Mouse (Mus musculus): ENCODE measurements around the gene Atad1.
"Not testable (repeated sequence)": the region's sequence is repeated elsewhere in the genome, so short reads cannot be mapped to it uniquely, and the experiment has no call there.

Atad1 gene

GRCm38 (mm10) chr19:32749425-32749824, 9.8 kb upstream of the Atad1 start:
- DNase-seq (ENCODE audit: low spot score in 2 of 2) = peak in 1 of 2 experiments; percentile 25

DNA sequence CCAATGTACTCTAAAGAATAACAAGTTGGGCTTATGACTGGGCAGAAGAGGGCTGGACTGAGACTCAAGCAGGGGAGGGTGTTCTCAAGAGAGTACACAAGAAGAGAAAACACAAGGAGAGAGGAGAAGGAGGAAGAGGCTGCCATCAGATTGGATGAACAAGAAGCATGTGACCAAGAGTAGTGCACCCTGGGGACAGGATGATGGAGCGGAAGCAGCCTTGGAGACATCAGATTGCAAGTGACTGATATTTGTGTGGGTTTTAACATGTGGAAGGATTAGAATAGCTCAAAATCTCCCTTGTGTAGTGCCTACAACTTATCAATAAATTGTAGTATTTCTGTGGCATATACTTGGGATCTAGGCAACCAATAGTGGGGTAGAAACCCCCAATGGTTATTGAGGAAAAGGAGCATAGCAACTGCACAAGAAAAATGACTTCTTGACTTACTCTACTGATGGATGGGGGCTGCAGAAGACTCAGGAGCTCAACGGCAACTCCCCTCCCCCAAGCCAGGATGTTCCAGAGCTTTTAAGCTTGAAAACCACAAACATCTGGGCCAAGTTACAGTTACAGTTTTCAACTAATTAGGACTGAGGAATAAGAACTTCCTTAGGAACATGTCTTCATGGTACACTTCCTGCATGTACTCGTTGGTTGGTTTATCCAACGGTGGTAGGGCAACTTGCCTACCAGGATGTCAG, 1.2 kb upstream of the Atad1 start:
- no peak for DNase-seq (ENCODE audit: low spot score in 2 of 2)

GRCm38 (mm10) chr19:32737844-32738243, 1.7 kb downstream of the Atad1 start:
- DNase-seq (ENCODE audit: low spot score in 2 of 2) = no peak

DNA sequence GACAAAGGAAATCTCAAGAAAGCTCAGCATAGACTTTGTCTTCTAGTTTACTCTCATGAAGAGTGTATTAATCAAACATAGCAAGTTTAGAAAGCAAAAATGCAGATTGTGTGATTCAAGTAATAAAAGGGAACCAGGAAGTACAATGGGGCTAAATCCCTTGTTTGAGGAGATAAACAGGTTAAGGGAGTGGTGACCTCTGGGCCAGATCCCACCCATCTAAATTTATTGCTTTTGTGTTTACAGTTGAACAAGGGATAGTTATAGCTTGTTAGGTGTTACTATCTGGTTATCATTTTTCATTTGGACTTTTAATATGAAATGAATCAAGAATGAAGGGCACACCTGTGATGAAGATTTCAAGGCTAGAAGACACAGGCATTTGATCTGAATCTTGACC, 6.7 kb downstream of the Atad1 start:
- no peak for DNase-seq (ENCODE audit: low spot score in 2 of 2)

- no peak for DNase-seq (ENCODE audit: low spot score in 2 of 2)
These were observed 9.8 kb downstream of the Atad1 start for GRCm38 (mm10) chr19:32729785-32730184.

- DNase-seq (ENCODE audit: low spot score in 2 of 2) = no peak
These were observed 12.9 kb downstream of the Atad1 start for GRCm38 (mm10) chr19:32726451-32727325.

GRCm38 (mm10) chr19:32723817-32724216, 15.8 kb downstream of the Atad1 start:
- no peak for DNase-seq (ENCODE audit: low spot score in 2 of 2)

DNA sequence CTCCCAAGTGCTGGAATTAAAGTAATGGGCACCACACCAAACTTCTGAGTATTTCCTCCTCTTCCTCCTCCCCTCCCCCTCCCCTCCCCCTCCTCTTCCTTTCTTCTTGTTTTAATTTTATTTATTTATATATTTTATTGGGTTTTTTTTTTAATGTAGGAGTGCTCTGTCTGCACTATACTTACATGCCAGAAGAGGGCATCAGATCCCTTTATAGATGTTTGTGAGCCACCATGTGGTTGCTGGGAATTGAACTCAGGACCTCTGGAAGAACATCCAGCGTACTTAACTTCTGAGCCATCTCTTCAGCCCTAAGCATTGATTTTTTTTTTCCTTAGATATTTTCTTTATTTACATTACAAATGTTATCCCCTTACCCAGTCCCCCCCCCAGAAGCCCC, 19.3 kb downstream of the Atad1 start:
- no peak for DNase-seq (ENCODE audit: low spot score in 2 of 2)

- no peak for DNase-seq (ENCODE audit: low spot score in 2 of 2)
These were observed 22.0 kb downstream of the Atad1 start for GRCm38 (mm10) chr19:32717590-32717989.

- no peak for DNase-seq (ENCODE audit: low spot score in 2 of 2)
These were observed 23.9 kb downstream of the Atad1 start for GRCm38 (mm10) chr19:32715681-32716080.

GRCm38 (mm10) chr19:32715201-32715600, 24.4 kb downstream of the Atad1 start:
- peak; percentile 41 to 55 for DNase-seq (ENCODE audit: low spot score in 2 of 2)

GRCm38 (mm10) chr19:32713471-32713870, 26.1 kb downstream of the Atad1 start:
- no peak for DNase-seq (ENCODE audit: low spot score in 2 of 2)

GRCm38 (mm10) chr19:32712588-32713042, 27.0 kb downstream of the Atad1 start:
- DNase-seq (ENCODE audit: low spot score in 2 of 2) = peak; percentile 62 to 69

- DNase-seq (ENCODE audit: low spot score in 2 of 2) = peak; percentile 81 to 92
These were observed 27.6 kb downstream of the Atad1 start for GRCm38 (mm10) chr19:32711761-32712541.

DNA sequence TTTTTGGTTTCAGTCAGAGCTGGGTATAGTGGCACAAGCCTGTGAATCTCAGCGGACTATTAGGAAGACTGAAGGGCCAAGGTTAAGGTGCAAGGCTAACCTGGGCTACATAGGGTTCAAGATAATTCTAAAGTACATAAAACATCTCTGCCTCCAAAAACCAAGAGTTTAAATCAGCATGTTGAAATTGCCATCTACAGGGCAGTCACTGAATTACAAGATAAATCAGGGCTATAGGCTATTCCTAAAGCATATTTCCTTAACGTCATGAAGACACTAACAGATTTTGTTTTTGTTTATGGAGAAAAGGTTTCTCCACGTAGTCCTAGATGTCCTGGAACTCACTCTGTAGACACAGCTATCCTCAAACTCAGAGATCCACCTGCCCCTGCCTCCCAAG, 29.3 kb downstream of the Atad1 start:
- no peak for DNase-seq (ENCODE audit: low spot score in 2 of 2)

GRCm38 (mm10) chr19:32708996-32709395, 30.6 kb downstream of the Atad1 start:
- no peak for DNase-seq (ENCODE audit: low spot score in 2 of 2)

DNA sequence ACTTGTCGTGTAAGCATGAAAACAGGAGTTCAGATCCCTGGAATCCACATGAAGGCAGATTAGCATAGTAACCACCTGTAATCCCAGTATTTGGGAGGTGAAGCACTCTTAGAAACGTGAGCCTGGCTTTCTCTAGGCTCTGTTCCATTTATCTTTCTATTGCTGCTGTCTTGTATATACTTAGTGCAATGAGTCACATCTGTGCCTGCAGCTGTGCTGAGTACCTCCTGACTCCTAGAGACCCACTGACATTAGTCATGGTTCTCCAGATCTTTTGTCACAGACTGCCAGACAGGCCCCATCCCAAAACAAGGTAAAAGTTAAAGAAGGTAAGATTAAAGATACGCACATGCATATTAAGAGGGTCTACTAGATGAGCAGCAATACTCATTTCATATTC, 37.4 kb downstream of the Atad1 start:
- no peak for DNase-seq (ENCODE audit: low spot score in 2 of 2)

- no peak for DNase-seq (ENCODE audit: low spot score in 2 of 2)
These were observed 42.9 kb downstream of the Atad1 start for GRCm38 (mm10) chr19:32696674-32697073.

- no peak for DNase-seq (ENCODE audit: low spot score in 2 of 2)
These were observed 49.9 kb downstream of the Atad1 start for GRCm38 (mm10) chr19:32689724-32690123.

- not testable (repeated sequence) for DNase-seq (ENCODE audit: low spot score in 2 of 2)
These were observed 51.4 kb downstream of the Atad1 start for GRCm38 (mm10) chr19:32688227-32688626.

DNA sequence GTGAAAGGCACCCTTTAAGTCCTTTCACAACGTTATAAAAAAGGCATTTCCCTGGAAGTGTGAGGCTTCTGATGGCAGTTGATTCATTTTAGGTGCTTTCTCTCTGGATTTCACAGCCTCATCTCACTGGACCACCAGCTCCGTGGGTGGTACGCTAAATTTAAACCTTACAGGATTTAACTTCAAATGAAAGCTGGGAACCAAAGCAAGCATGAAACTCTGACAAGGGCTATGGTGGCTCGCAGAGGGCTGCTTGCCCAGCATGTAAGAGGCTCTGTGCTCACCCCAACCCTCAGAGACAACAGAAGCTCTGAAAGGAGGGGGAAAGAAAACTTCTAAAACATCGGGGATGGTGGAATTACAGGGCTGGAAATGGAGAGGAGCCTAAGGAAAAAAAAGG, 51.9 kb downstream of the Atad1 start:
- no peak for DNase-seq (ENCODE audit: low spot score in 2 of 2)

GRCm38 (mm10) chr19:32683081-32683480, 56.5 kb downstream of the Atad1 start:
- no peak for DNase-seq (ENCODE audit: low spot score in 2 of 2)
